Mouse (Mus musculus) spleen, embryonic (tissue): ENCODE measurements around the gene Slc13a4.

Source experiments
- CTCF ChIA-PET: fragments of 350-600 bp; sonication (Branson Sonifier 250); formaldehyde crosslinking; loops from one replicate; lab custom pipeline; 2022; lab: Charles Lee

Slc13a4 gene

GRCm38 (mm10) chr6:35308037-35308436 is at the start of gene Slc13a4:
Slc13a4 (minus strand) TSS chr6:35308131.
- CTCF ChIA-PET = no interaction called here

- CTCF ChIA-PET = no interaction called here
These were observed 47.4 kb upstream of the Slc13a4 start for GRCm38 (mm10) chr6:35355320-35355719.

GRCm38 (mm10) chr6:35354622-35354998 is 46.7 kb upstream of the Slc13a4 start:
- CTCF ChIA-PET = no interaction called here

GRCm38 (mm10) chr6:35353846-35354621 is 46.1 kb upstream of the Slc13a4 start:
- CTCF ChIA-PET = no interaction called here

GRCm38 (mm10) chr6:35353416-35353815 is 45.5 kb upstream of the Slc13a4 start:
- CTCF ChIA-PET = no interaction called here

GRCm38 (mm10) chr6:35352867-35353266 is 44.9 kb upstream of the Slc13a4 start:
- CTCF ChIA-PET = no interaction called here

GRCm38 (mm10) chr6:35351826-35352225 is 43.9 kb upstream of the Slc13a4 start:
- CTCF ChIA-PET = no interaction called here

GRCm38 (mm10) chr6:35349784-35350183 is 41.9 kb upstream of the Slc13a4 start:
- CTCF ChIA-PET = no interaction called here

- CTCF ChIA-PET = no interaction called here
These were observed 30.7 kb upstream of the Slc13a4 start for GRCm38 (mm10) chr6:35338640-35339039.

- CTCF ChIA-PET = no interaction called here
These were observed 29.9 kb upstream of the Slc13a4 start for GRCm38 (mm10) chr6:35337836-35338235.

GRCm38 (mm10) chr6:35335452-35335851 is 27.5 kb upstream of the Slc13a4 start:
- CTCF ChIA-PET = no interaction called here

- CTCF ChIA-PET = no interaction called here
These were observed 26.3 kb upstream of the Slc13a4 start for GRCm38 (mm10) chr6:35334278-35334677.

- CTCF ChIA-PET = no interaction called here
These were observed 25.7 kb upstream of the Slc13a4 start for GRCm38 (mm10) chr6:35333632-35334031.

GRCm38 (mm10) chr6:35330834-35331233 is 22.9 kb upstream of the Slc13a4 start:
- CTCF ChIA-PET = no interaction called here

GRCm38 (mm10) chr6:35329956-35330355 is 22.0 kb upstream of the Slc13a4 start:
- CTCF ChIA-PET = no interaction called here

GRCm38 (mm10) chr6:35326111-35326515 is 18.2 kb upstream of the Slc13a4 start, which contains the start of gene Fam180a:
Fam180a (minus strand) TSS chr6:35326141.
- CTCF ChIA-PET = no interaction called here

- CTCF ChIA-PET = no interaction called here
These were observed 16.4 kb upstream of the Slc13a4 start for GRCm38 (mm10) chr6:35324306-35324705.

- CTCF ChIA-PET = no interaction called here
These were observed 15.1 kb upstream of the Slc13a4 start for GRCm38 (mm10) chr6:35323046-35323445.

GRCm38 (mm10) chr6:35321105-35321504 is 13.2 kb upstream of the Slc13a4 start:
- CTCF ChIA-PET = no interaction called here

GRCm38 (mm10) chr6:35319850-35320249 is 11.9 kb upstream of the Slc13a4 start:
- CTCF ChIA-PET = no interaction called here

GRCm38 (mm10) chr6:35313520-35313919 is 5.6 kb upstream of the Slc13a4 start:
- CTCF ChIA-PET = no interaction called here

- CTCF ChIA-PET = no interaction called here
These were observed 1.5 kb upstream of the Slc13a4 start for GRCm38 (mm10) chr6:35309406-35309805.

GRCm38 (mm10) chr6:35307136-35307535 is 795 bp downstream of the Slc13a4 start:
- CTCF ChIA-PET = no interaction called here
